11 mouse cellular contexts compared by ENCODE assay signal in genomic region chr10:119684377-119684826, GRCm38 (mm10).
A peak's percentile ranks its signal among the peaks of the same experiment; 100 is the strongest.
DNase-seq lines count a peak whose midpoint lies in the region; ATAC-seq and TF ChIP-seq lines count a peak whose summit lies in the region.
"Had no signal": no experiment of that assay in that cellular context is flagged by ENCODE, and none has a peak within 500 bp of the region (broad histone marks: within the 10 kb centered on the region; RNA-seq: fewer than 3 reads in every experiment).

No protein-coding gene starts in this region.

- H3K36me3 ChIP-seq in forebrain, postnatal 0 days (ENCODE audit: insufficient read depth): no peaks in the 10 kb centered on the region
- H3K36me3 ChIP-seq in midbrain, embryonic 14.5 days (ENCODE audit: control insufficient read depth, insufficient read depth, low read length): no peaks in the 10 kb centered on the region
- H3K36me3 ChIP-seq: heart, embryonic 10.5 days had no signal

- WGBS in forebrain, postnatal 0 days: 15% methylated on average over 3 of the region's 3 CpGs
- 14% methylated on average over 3 of the region's 3 CpGs for WGBS in midbrain, embryonic 14.5 days

- peak; percentile 43; the same call in 1 of the 2 replicates for ATAC-seq in forebrain, postnatal 0 days
- ATAC-seq in midbrain, embryonic 14.5 days (ENCODE audit: low FRiP score, low TSS enrichment): peak; percentile 48; the same call in 1 of the 2 replicates

- TF ChIP-seq CTCF in brain, embryonic 14.5 days (IDR thresholded peaks at IDR 0.05; ENCODE audit: borderline replicate concordance, extremely low read depth, insufficient read depth, insufficient read length): no peak
- TF ChIP-seq CTCF in forebrain, postnatal 0 days (IDR thresholded peaks at IDR 0.05; ENCODE audit: low read depth): no peak

- no peak overlapping the region for H3K9ac ChIP-seq in forebrain, postnatal 0 days
- H3K9ac ChIP-seq in midbrain, embryonic 14.5 days (replicated peaks; ENCODE audit: low read length): no peak overlapping the region

- TF ChIP-seq POLR2A in brain, embryonic 14.5 days (IDR thresholded peaks at IDR 0.05; ENCODE audit: borderline replicate concordance, extremely low read depth, insufficient read depth, insufficient read length, poor library complexity, severe bottlenecking): no peak

- H3K9me3 ChIP-seq in forebrain, postnatal 0 days (ENCODE audit: low read length): no peaks in the 10 kb centered on the region
- H3K9me3 ChIP-seq in midbrain, embryonic 14.5 days (ENCODE audit: control insufficient read depth, low read length): no peaks in the 10 kb centered on the region
- H3K9me3 ChIP-seq: heart, embryonic 10.5 days had no signal

- no peak overlapping the region for H3K4me3 ChIP-seq in forebrain, postnatal 0 days (ENCODE audit: low read depth, low read length)
- H3K4me3 ChIP-seq in midbrain, embryonic 14.5 days (replicated peaks; ENCODE audit: low read depth, low read length): no peak overlapping the region
- H3K4me3 ChIP-seq: heart, embryonic 10.5 days; megakaryocyte, embryonic 14.5 days had no signal

- no peak overlapping the region for H3K4me2 ChIP-seq in forebrain, postnatal 0 days (ENCODE audit: low read depth)
- H3K4me2 ChIP-seq in midbrain, embryonic 14.5 days (ENCODE audit: low read length): no peak overlapping the region

- no peaks in the 10 kb centered on the region for H3K4me1 ChIP-seq in forebrain, postnatal 0 days (ENCODE audit: insufficient read depth)
- peaks cover 15% of the 10 kb centered on the region for H3K4me1 ChIP-seq in midbrain, embryonic 14.5 days (ENCODE audit: control insufficient read depth, insufficient read depth, low read length)
- H3K4me1 ChIP-seq: megakaryocyte, embryonic 14.5 days had no signal

- H3K27ac ChIP-seq in forebrain, postnatal 0 days (ENCODE audit: low read depth, low read length): no peak overlapping the region
- H3K27ac ChIP-seq in midbrain, embryonic 14.5 days (replicated peaks; ENCODE audit: low read depth, low read length): peak overlapping the region; percentile 37; the same call in 1 of the 2 replicates
- H3K27ac ChIP-seq: heart, embryonic 10.5 days had no signal

- H3K27me3 ChIP-seq in forebrain, postnatal 0 days (ENCODE audit: insufficient read depth, low read length): no peaks in the 10 kb centered on the region
- no peaks in the 10 kb centered on the region for H3K27me3 ChIP-seq in midbrain, embryonic 14.5 days (ENCODE audit: control insufficient read depth, insufficient read depth, low read length)
- H3K27me3 ChIP-seq: megakaryocyte, embryonic 14.5 days had no signal

- DNase-seq in MN1 (ENCODE audit: low spot score): peak; percentile 72
- peak; percentile 81 for DNase-seq in brain, embryonic 14.5 days (ENCODE audit: low read depth)
- peak; percentile 46 for DNase-seq in forebrain, postnatal 0 days
- DNase-seq in midbrain, embryonic 14.5 days: peak; percentile 73
- DNase-seq in spleen, adult 18-20 months: no peak
- no peak for DNase-seq in urinary bladder, postnatal 14 days (ENCODE audit: low spot score)
- DNase-seq in layer of hippocampus, adult 11-12 months (ENCODE audit: low spot score): no peak
- DNase-seq: lung, adult 18-20 months; thymus, postnatal 25 days had no signal

Comparison
In these comparisons a context has a peak if more than half of its experiments do, and no peak if none do; other contexts are left out.
1. DNase-seq: peak in MN1 (single experiment), brain, embryonic 14.5 days (single experiment), forebrain, postnatal 0 days (single experiment) and midbrain, embryonic 14.5 days (single experiment); none in spleen, adult 18-20 months (0 of 2), urinary bladder, postnatal 14 days (single experiment) and layer of hippocampus, adult 11-12 months (single experiment).